Mouse (Mus musculus): ENCODE measurements around the gene Mcat.

GRCm38 (mm10) chr15:83593189-83593585 lies 29.6 kb upstream of the Mcat start:
- TF ChIP-seq CTCF (conservative IDR thresholded peaks at IDR 0.05; ENCODE audit: low read length) (no peak), NANOG (IDR thresholded peaks at IDR 0.05; ENCODE audit: borderline replicate concordance, low read length) (no peak)
